Mouse (Mus musculus): ENCODE results near the gene Lmod3. TPM values are rescaled to one million over a fixed set of nuclear protein-coding genes. Genes with fewer than 3 reads are reported as not detected.

Gene Lmod3
- polyA plus RNA-seq, 1 experiment from 2014 or later: 4.6 TPM

GRCm38 (mm10) chr6:97209201-97209600 lies 43.4 kb downstream of the Lmod3 start:
- 60% methylated on average over 3 of the region's 3 CpGs for WGBS
- no peak for ATAC-seq (ENCODE audit: insufficient number of reproducible peaks, insufficient read depth, low FRiP score, low TSS enrichment, low read depth)
- no peak overlapping the region for H3K27ac ChIP-seq

GRCm38 (mm10) chr6:97208406-97208805 lies 44.2 kb downstream of the Lmod3 start:
- H3K4me1 ChIP-seq (replicated peaks): peaks cover 15% of the 10 kb centered on the region; the same call in 1 of the 2 replicates
- no peak for ATAC-seq (ENCODE audit: insufficient number of reproducible peaks, insufficient read depth, low FRiP score, low TSS enrichment, low read depth)

More at GRCm38 (mm10) chr6:97209201-97209600, 43.4 kb downstream of the Lmod3 start:
- H3K4me2 ChIP-seq: no peak overlapping the region
- peaks cover 5% of the 10 kb centered on the region; the same call in 1 of the 2 replicates for H3K27me3 ChIP-seq
- H3K4me1 ChIP-seq (replicated peaks): peaks cover 9% of the 10 kb centered on the region; the same call in 1 of the 2 replicates
- H3K9me3 ChIP-seq: no peaks in the 10 kb centered on the region
- no peak overlapping the region for H3K4me3 ChIP-seq (replicated peaks)
- no peak overlapping the region for H3K9ac ChIP-seq (replicated peaks)
- no peaks in the 10 kb centered on the region for H3K36me3 ChIP-seq

GRCm38 (mm10) chr6:97207085-97207484 lies 45.5 kb downstream of the Lmod3 start:
- no peak overlapping the region for H3K27ac ChIP-seq
- no peak for ATAC-seq (ENCODE audit: insufficient number of reproducible peaks, insufficient read depth, low FRiP score, low TSS enrichment, low read depth)
- H3K4me2 ChIP-seq: no peak overlapping the region
- H3K36me3 ChIP-seq: no peaks in the 10 kb centered on the region
- no peak overlapping the region for H3K4me3 ChIP-seq (replicated peaks)
- WGBS: 87% methylated on average over 4 of the region's 4 CpGs
- H3K27me3 ChIP-seq: peaks cover 2% of the 10 kb centered on the region; the same call in 1 of the 2 replicates
- no peaks in the 10 kb centered on the region for H3K9me3 ChIP-seq
- H3K4me1 ChIP-seq (replicated peaks): peaks cover 14% of the 10 kb centered on the region; the same call in 1 of the 2 replicates
- no peak overlapping the region for H3K9ac ChIP-seq (replicated peaks)

More at GRCm38 (mm10) chr6:97208406-97208805, 44.2 kb downstream of the Lmod3 start:
- no peak overlapping the region for H3K9ac ChIP-seq (replicated peaks)
- 46% methylated on average over 3 of the region's 3 CpGs for WGBS
- no peaks in the 10 kb centered on the region for H3K9me3 ChIP-seq
- no peaks in the 10 kb centered on the region for H3K36me3 ChIP-seq
- peaks cover 5% of the 10 kb centered on the region; the same call in 1 of the 2 replicates for H3K27me3 ChIP-seq
- H3K4me2 ChIP-seq: no peak overlapping the region
- H3K4me3 ChIP-seq (replicated peaks): no peak overlapping the region
- 0 out of 2 replicates have a peak overlapping the region, but pooled peaks have one; percentile 31 for H3K27ac ChIP-seq

GRCm38 (mm10) chr6:97205439-97205885 lies 47.1 kb downstream of the Lmod3 start, which contains the start of gene Uba3:
Gene Uba3 (minus strand): TSS chr6:97205647.
- Histone ChIP-seq H3K27ac (peak within 1 kb of the TSS; percentile 90), H3K4me3 (replicated peaks) (peak within 1 kb of the TSS; percentile 92), H3K9ac (replicated peaks) (peak within 1 kb of the TSS; percentile 95), H3K4me1 (replicated peaks) (peaks cover 11% of the 10 kb centered on the region; the same call in 1 of the 2 replicates), H3K27me3 (no peaks in the 10 kb centered on the region), H3K9me3 (no peaks in the 10 kb centered on the region), H3K4me2 (peak within 1 kb of the TSS; percentile 64), H3K36me3 (0 out of 2 replicates have a peak, but pooled peaks cover 4% of the 10 kb centered on the region)
- peak; percentile 97 for ATAC-seq (ENCODE audit: insufficient number of reproducible peaks, insufficient read depth, low FRiP score, low TSS enrichment, low read depth)
- 1% methylated on average over 38 of the region's 38 CpGs for WGBS

GRCm38 (mm10) chr6:97204952-97205351 lies 47.6 kb downstream of the Lmod3 start:
- H3K4me3 ChIP-seq (replicated peaks): peak overlapping the region; percentile 92
- H3K9me3 ChIP-seq: no peaks in the 10 kb centered on the region
- no peaks in the 10 kb centered on the region for H3K27me3 ChIP-seq
- peak overlapping the region; percentile 64 for H3K4me2 ChIP-seq
- H3K36me3 ChIP-seq: 0 out of 2 replicates have a peak, but pooled peaks cover 5% of the 10 kb centered on the region
- under 1% methylated on average over 16 of the region's 16 CpGs for WGBS
- ATAC-seq (ENCODE audit: insufficient number of reproducible peaks, insufficient read depth, low FRiP score, low TSS enrichment, low read depth): peak; percentile 13; the same call in 1 of the 2 replicates
- peak overlapping the region; percentile 95 for H3K9ac ChIP-seq (replicated peaks)
- H3K4me1 ChIP-seq (replicated peaks): peaks cover 11% of the 10 kb centered on the region; the same call in 1 of the 2 replicates
- H3K27ac ChIP-seq: peak overlapping the region; percentile 90

- H3K4me2 ChIP-seq: peak overlapping the region; percentile 64
- H3K4me3 ChIP-seq (replicated peaks): peak overlapping the region; percentile 92
- H3K9me3 ChIP-seq: no peaks in the 10 kb centered on the region
- no peaks in the 10 kb centered on the region for H3K27me3 ChIP-seq
- WGBS: 15% methylated on average over 9 of the region's 9 CpGs
- H3K36me3 ChIP-seq: 0 out of 2 replicates have a peak, but pooled peaks cover 7% of the 10 kb centered on the region
- ATAC-seq (ENCODE audit: insufficient number of reproducible peaks, insufficient read depth, low FRiP score, low TSS enrichment, low read depth): no peak
- peak overlapping the region; percentile 95 for H3K9ac ChIP-seq (replicated peaks)
- no peak overlapping the region for H3K27ac ChIP-seq
- H3K4me1 ChIP-seq (replicated peaks): peaks cover 11% of the 10 kb centered on the region; the same call in 1 of the 2 replicates
Measured at GRCm38 (mm10) chr6:97204252-97204869, 48.2 kb downstream of the Lmod3 start.

- WGBS: 94% methylated on average over 3 of the region's 3 CpGs
- no peak overlapping the region for H3K4me3 ChIP-seq (replicated peaks)
- peaks cover 17% of the 10 kb centered on the region for H3K36me3 ChIP-seq
- no peak overlapping the region for H3K9ac ChIP-seq (replicated peaks)
- H3K27ac ChIP-seq: no peak overlapping the region
- ATAC-seq (ENCODE audit: insufficient number of reproducible peaks, insufficient read depth, low FRiP score, low TSS enrichment, low read depth): no peak
- peaks cover 11% of the 10 kb centered on the region; the same call in 1 of the 2 replicates for H3K4me1 ChIP-seq (replicated peaks)
- no peaks in the 10 kb centered on the region for H3K27me3 ChIP-seq
- H3K4me2 ChIP-seq: no peak overlapping the region
- no peaks in the 10 kb centered on the region for H3K9me3 ChIP-seq
Measured at GRCm38 (mm10) chr6:97202477-97202876, 50.1 kb downstream of the Lmod3 start.

GRCm38 (mm10) chr6:97200437-97200836 lies 52.1 kb downstream of the Lmod3 start:
- Histone ChIP-seq H3K27ac (no peak overlapping the region), H3K27me3 (no peaks in the 10 kb centered on the region), H3K4me2 (no peak overlapping the region), H3K4me3 (replicated peaks) (no peak overlapping the region), H3K9ac (replicated peaks) (no peak overlapping the region), H3K4me1 (replicated peaks) (peaks cover 11% of the 10 kb centered on the region; the same call in 1 of the 2 replicates), H3K36me3 (peaks cover 37% of the 10 kb centered on the region), H3K9me3 (no peaks in the 10 kb centered on the region)
- WGBS: 71% methylated on average over 3 of the region's 3 CpGs
- ATAC-seq (ENCODE audit: insufficient number of reproducible peaks, insufficient read depth, low FRiP score, low TSS enrichment, low read depth): no peak

Other genes with a start within 250 kb of the Lmod3 start
- gene Fam19a4, start 192.3 kb downstream of the Lmod3 start, polyA plus RNA-seq (2016; fragmentation: Nextera tagmentation; extraction: Ambion mirVana): 0.46 and 0.71 TPM in 2 replicates
- 13.3 and 14.7 TPM in 2 replicates for gene Eogt, start 103.6 kb downstream of the Lmod3 start, polyA plus RNA-seq (2016; fragmentation: Nextera tagmentation; extraction: Ambion mirVana)
- gene Tmf1, start 73.6 kb downstream of the Lmod3 start, polyA plus RNA-seq (2016; fragmentation: Nextera tagmentation; extraction: Ambion mirVana): 32.0 and 38.3 TPM in 2 replicates
- gene Uba3, start 47.1 kb downstream of the Lmod3 start, polyA plus RNA-seq (2016; fragmentation: Nextera tagmentation; extraction: Ambion mirVana): 96.6 and 99.4 TPM in 2 replicates
- gene Arl6ip5, start 42.1 kb downstream of the Lmod3 start, polyA plus RNA-seq (2016; fragmentation: Nextera tagmentation; extraction: Ambion mirVana): 45.0 and 47.7 TPM in 2 replicates